Mouse (Mus musculus) G1E (cell line): ENCODE measurements around the gene Tbc1d22a.

Source experiments
- CTCF ChIP-seq: IDR thresholded peaks from 2 replicates; pipeline ENCODE4 v1.5.1; 2012; ENCODE audit warnings: low read depth, low read length, inconsistent platforms, mixed read lengths
- POLR2AphosphoS5 ChIP-seq: IDR thresholded peaks from 2 replicates; pipeline ENCODE4 v1.6.1; 2012; ENCODE audit warnings: low read depth, low read length, inconsistent platforms; ENCODE audit not compliant: insufficient replicate concordance

GRCm38 (mm10) chr15:86446064-86446463 lies 231.8 kb downstream of the Tbc1d22a start:
- no peak for TF ChIP-seq CTCF
- no peak for TF ChIP-seq POLR2AphosphoS5
